Mouse (Mus musculus): ENCODE data around the gene Golga1. TPM values are rescaled to one million over a fixed set of nuclear protein-coding genes. Genes with fewer than 3 reads are reported as not detected.
"Not testable (repeated sequence)": the region's sequence is repeated elsewhere in the genome, so short reads cannot be mapped to it uniquely, and the experiment has no call there.

The Golga1 gene
- total RNA-seq (2014; rRNA removed) = 15.4 and 19.1 TPM in 2 replicates
- 4.2 and 7.1 TPM in 2 replicates for polyA plus RNA-seq (2012; rRNA removed)

- H3K4me1 ChIP-seq (ENCODE audit: control insufficient read depth, insufficient read depth, low read length) = peaks cover 4% of the 10 kb centered on the region; the same call in 1 of the 2 replicates
- peak within 1 kb of the TSS; percentile 96 for H3K4me3 ChIP-seq (ENCODE audit: insufficient read depth, low read depth, low read length)
- WGBS = under 1% methylated on average over 50 of the region's 50 CpGs
- peak; percentile 86 for DNase-seq (ENCODE audit: extremely low read depth, low read depth, low spot score)
- H3K79me2 ChIP-seq (ENCODE audit: control insufficient read depth, insufficient read depth, low read length) = peaks cover 6% of the 10 kb centered on the region; the same call in 1 of the 2 replicates
- no peaks in the 10 kb centered on the region for H3K27me3 ChIP-seq (ENCODE audit: control insufficient read depth, insufficient read depth, low read length)
- peak; percentile 83 for TF ChIP-seq POLR2A (IDR thresholded peaks at IDR 0.05; ENCODE audit: extremely low read depth, insufficient read depth, low read length)
- no peak for TF ChIP-seq CTCF (IDR thresholded peaks at IDR 0.05; ENCODE audit: low read depth, low read length)
- peak within 1 kb of the TSS; percentile 86 for H3K27ac ChIP-seq (replicated peaks; ENCODE audit: insufficient read depth, low read depth, low read length)
- peaks cover 9% of the 10 kb centered on the region for H3K36me3 ChIP-seq (ENCODE audit: control insufficient read depth, insufficient read depth, low read length)
- H3K9ac ChIP-seq (ENCODE audit: low read depth, low read length) = peak within 1 kb of the TSS; percentile 96
Measured at GRCm38 (mm10) chr2:39065400-39065987, at the start of gene Golga1. Golga1 (minus strand) TSS chr2:39065541.

GRCm38 (mm10) chr2:39114093-39114492 is 48.8 kb upstream of the Golga1 start:
- peaks cover 16% of the 10 kb centered on the region for H3K4me1 ChIP-seq (ENCODE audit: control insufficient read depth, insufficient read depth, low read length)
- no peak overlapping the region for H3K4me3 ChIP-seq (ENCODE audit: insufficient read depth, low read depth, low read length)
- H3K27ac ChIP-seq (replicated peaks; ENCODE audit: insufficient read depth, low read depth, low read length) = no peak overlapping the region
- no peaks in the 10 kb centered on the region for H3K79me2 ChIP-seq (ENCODE audit: control insufficient read depth, insufficient read depth, low read length)
- H3K36me3 ChIP-seq (ENCODE audit: control insufficient read depth, insufficient read depth, low read length) = no peaks in the 10 kb centered on the region
- TF ChIP-seq CTCF (IDR thresholded peaks at IDR 0.05; ENCODE audit: low read depth, low read length) (no peak), POLR2A (IDR thresholded peaks at IDR 0.05; ENCODE audit: extremely low read depth, insufficient read depth, low read length) (no peak)
- H3K27me3 ChIP-seq (ENCODE audit: control insufficient read depth, insufficient read depth, low read length) = no peaks in the 10 kb centered on the region
- no peak for DNase-seq (ENCODE audit: extremely low read depth, low read depth, low spot score)
- 98% methylated on average over 7 of the region's 7 CpGs for WGBS
- no peak overlapping the region for H3K9ac ChIP-seq (ENCODE audit: low read depth, low read length)

- H3K4me3 ChIP-seq (ENCODE audit: insufficient read depth, low read depth, low read length) = no peak overlapping the region
- no peak for DNase-seq (ENCODE audit: extremely low read depth, low read depth, low spot score)
- TF ChIP-seq POLR2A (IDR thresholded peaks at IDR 0.05; ENCODE audit: extremely low read depth, insufficient read depth, low read length) (no peak), CTCF (IDR thresholded peaks at IDR 0.05; ENCODE audit: low read depth, low read length) (no peak)
- H3K27ac ChIP-seq (replicated peaks; ENCODE audit: insufficient read depth, low read depth, low read length) = no peak overlapping the region
- H3K36me3 ChIP-seq (ENCODE audit: control insufficient read depth, insufficient read depth, low read length) = 0 out of 2 replicates have a peak, but pooled peaks cover 2% of the 10 kb centered on the region
- H3K79me2 ChIP-seq (ENCODE audit: control insufficient read depth, insufficient read depth, low read length) = no peaks in the 10 kb centered on the region
- H3K9ac ChIP-seq (ENCODE audit: low read depth, low read length) = no peak overlapping the region
- no peaks in the 10 kb centered on the region for H3K27me3 ChIP-seq (ENCODE audit: control insufficient read depth, insufficient read depth, low read length)
- H3K4me1 ChIP-seq (ENCODE audit: control insufficient read depth, insufficient read depth, low read length) = no peaks in the 10 kb centered on the region
Measured at GRCm38 (mm10) chr2:39110514-39110913, 45.2 kb upstream of the Golga1 start.

GRCm38 (mm10) chr2:39109712-39110111 is 44.4 kb upstream of the Golga1 start:
- not testable (repeated sequence) for H3K27ac ChIP-seq (replicated peaks; ENCODE audit: insufficient read depth, low read depth, low read length); H3K4me1 ChIP-seq (ENCODE audit: control insufficient read depth, insufficient read depth, low read length); H3K9ac ChIP-seq (ENCODE audit: low read depth, low read length); H3K4me3 ChIP-seq (ENCODE audit: insufficient read depth, low read depth, low read length); H3K27me3 ChIP-seq (ENCODE audit: control insufficient read depth, insufficient read depth, low read length); DNase-seq (ENCODE audit: extremely low read depth, low read depth, low spot score); H3K79me2 ChIP-seq (ENCODE audit: control insufficient read depth, insufficient read depth, low read length); H3K36me3 ChIP-seq (ENCODE audit: control insufficient read depth, insufficient read depth, low read length)

GRCm38 (mm10) chr2:39099951-39100350 is 34.6 kb upstream of the Golga1 start:
- WGBS = 100% methylated on average over 1 of the region's 1 CpGs
- not testable (repeated sequence) for H3K9ac ChIP-seq (ENCODE audit: low read depth, low read length); H3K36me3 ChIP-seq (ENCODE audit: control insufficient read depth, insufficient read depth, low read length); H3K27ac ChIP-seq (replicated peaks; ENCODE audit: insufficient read depth, low read depth, low read length); H3K27me3 ChIP-seq (ENCODE audit: control insufficient read depth, insufficient read depth, low read length); DNase-seq (ENCODE audit: extremely low read depth, low read depth, low spot score); H3K79me2 ChIP-seq (ENCODE audit: control insufficient read depth, insufficient read depth, low read length); H3K4me1 ChIP-seq (ENCODE audit: control insufficient read depth, insufficient read depth, low read length); H3K4me3 ChIP-seq (ENCODE audit: insufficient read depth, low read depth, low read length)

- Histone ChIP-seq H3K9ac (ENCODE audit: low read depth, low read length) (no peak overlapping the region), H3K4me1 (ENCODE audit: control insufficient read depth, insufficient read depth, low read length) (no peaks in the 10 kb centered on the region), H3K27ac (replicated peaks; ENCODE audit: insufficient read depth, low read depth, low read length) (no peak overlapping the region), H3K36me3 (ENCODE audit: control insufficient read depth, insufficient read depth, low read length) (peaks cover 9% of the 10 kb centered on the region), H3K4me3 (ENCODE audit: insufficient read depth, low read depth, low read length) (no peak overlapping the region), H3K79me2 (ENCODE audit: control insufficient read depth, insufficient read depth, low read length) (no peaks in the 10 kb centered on the region), H3K27me3 (ENCODE audit: control insufficient read depth, insufficient read depth, low read length) (no peaks in the 10 kb centered on the region)
- TF ChIP-seq CTCF (IDR thresholded peaks at IDR 0.05; ENCODE audit: low read depth, low read length) (peak; percentile 42; the same call in 1 of the 2 replicates), POLR2A (IDR thresholded peaks at IDR 0.05; ENCODE audit: extremely low read depth, insufficient read depth, low read length) (no peak)
- DNase-seq (ENCODE audit: extremely low read depth, low read depth, low spot score) = peak; percentile 25
Measured at GRCm38 (mm10) chr2:39097993-39098392, 32.7 kb upstream of the Golga1 start.

Data from liver, adult 2 months (tissue).